8 mouse cellular contexts compared by ENCODE assay signal in genomic region chr7:112825339-112825781, GRCm38 (mm10).
DNase-seq lines count a peak whose midpoint lies in the region; ATAC-seq and TF ChIP-seq lines count a peak whose summit lies in the region.

No protein-coding gene starts in this region.

- no peaks in the 10 kb centered on the region for H3K9me3 ChIP-seq in limb, embryonic 13.5 days

- H3K4me2 ChIP-seq in limb, embryonic 13.5 days (replicated peaks), result peak overlapping the region; percentile 52

- H3K9ac ChIP-seq in limb, embryonic 13.5 days, result no peak overlapping the region

- TF ChIP-seq POLR2A in small intestine, adult 2 months (IDR thresholded peaks at IDR 0.05; ENCODE audit: low read depth, low read length), result no peak
- no peak for TF ChIP-seq POLR2A in thymus, adult 2 months (IDR thresholded peaks at IDR 0.05; ENCODE audit: control insufficient read depth, extremely low read depth, insufficient read depth, low read length, poor library complexity)

- H3K4me1 ChIP-seq in limb, embryonic 13.5 days, result peaks cover 90% of the 10 kb centered on the region
- H3K4me1 ChIP-seq in small intestine, adult 2 months (ENCODE audit: control insufficient read depth, insufficient read depth, insufficient read length, low read length), result peaks cover 16% of the 10 kb centered on the region
- no peaks in the 10 kb centered on the region for H3K4me1 ChIP-seq in thymus, adult 2 months (replicated peaks; ENCODE audit: control insufficient read depth, insufficient read depth, low read length)

- no peak overlapping the region for H3K4me3 ChIP-seq in limb, embryonic 13.5 days
- peak overlapping the region; percentile 14; the same call in 1 of the 2 replicates for H3K4me3 ChIP-seq in small intestine, adult 2 months (ENCODE audit: low read depth, low read length)
- H3K4me3 ChIP-seq in thymus, adult 2 months (ENCODE audit: control insufficient read depth, insufficient read depth, low read length), result no peak overlapping the region

- intact Hi-C loops in left cerebral cortex, postnatal 10 days (cut with DNase I), result no loop called here

- ATAC-seq in limb, embryonic 13.5 days (ENCODE audit: low FRiP score, low read depth), result no peak

- no peaks in the 10 kb centered on the region for H3K36me3 ChIP-seq in limb, embryonic 13.5 days
- H3K36me3 ChIP-seq in small intestine, adult 2 months (ENCODE audit: control insufficient read depth, insufficient read depth, low read length), result no peaks in the 10 kb centered on the region
- H3K36me3 ChIP-seq in thymus, adult 2 months (ENCODE audit: control insufficient read depth, insufficient read depth, low read length), result no peaks in the 10 kb centered on the region

- TF ChIP-seq CTCF in small intestine, adult 2 months (IDR thresholded peaks at IDR 0.05; ENCODE audit: extremely low read depth, insufficient read length, insufficient replicate concordance, low read depth, low read length), result no peak
- no peak for TF ChIP-seq CTCF in thymus, adult 2 months (IDR thresholded peaks at IDR 0.05; ENCODE audit: borderline replicate concordance, control insufficient read depth, extremely low read depth, insufficient read depth, low read length, poor library complexity)

- WGBS in limb, embryonic 13.5 days, result 7% methylated on average over 11 of the region's 11 CpGs
- WGBS in small intestine, adult 2 months, result 10% methylated on average over 11 of the region's 11 CpGs
- WGBS in thymus, adult 2 months, result 15% methylated on average over 11 of the region's 11 CpGs

- H3K27me3 ChIP-seq in limb, embryonic 13.5 days, result no peaks in the 10 kb centered on the region
- H3K27me3 ChIP-seq in small intestine, adult 2 months (ENCODE audit: control insufficient read depth, insufficient read depth, low read length), result no peaks in the 10 kb centered on the region
- H3K27me3 ChIP-seq in thymus, adult 2 months (ENCODE audit: control insufficient read depth, insufficient read depth, low read length), result no peaks in the 10 kb centered on the region

- DNase-seq in lung, postnatal 4 days, result peak; percentile 13 to 46
- DNase-seq in lung, postnatal 36 days, result no peak
- DNase-seq in forelimb bud, embryonic 11.5 days (ENCODE audit: low read depth, low spot score), result peak; percentile 54
- DNase-seq in spleen, postnatal 4 days (ENCODE audit: low spot score in 2 of 2), result no peak
- no peak for DNase-seq in left cerebral cortex, postnatal 10 days (ENCODE audit: extremely low spot score in 1 of 2, low spot score in 2 of 2)
- DNase-seq in thymus, adult 2 months, result no peak

- peak overlapping the region; percentile 83 for H3K27ac ChIP-seq in limb, embryonic 13.5 days
- H3K27ac ChIP-seq in small intestine, adult 2 months (ENCODE audit: insufficient read depth, low read depth, low read length), result peak overlapping the region; percentile 77
- no peak overlapping the region for H3K27ac ChIP-seq in thymus, adult 2 months (ENCODE audit: control insufficient read depth, insufficient read depth, low read length)

Comparison
In these comparisons a context has a peak if more than half of its experiments do, and no peak if none do; other contexts are left out.
1. DNase-seq: peak in lung, postnatal 4 days (2 of 2) and forelimb bud, embryonic 11.5 days (single experiment); none in lung, postnatal 36 days (single experiment), spleen, postnatal 4 days (0 of 2), left cerebral cortex, postnatal 10 days (0 of 2) and thymus, adult 2 months (single experiment).